Comparison of ENCODE assay signal across 29 mouse cellular contexts in genomic region chr4:150307226-150307625, GRCm38 (mm10). TPM values are rescaled to one million over a fixed set of nuclear protein-coding genes. Genes with fewer than 3 reads are reported as not detected.
A peak's percentile ranks its signal among the peaks of the same experiment; 100 is the strongest.
DNase-seq lines count a peak whose midpoint lies in the region; ATAC-seq and TF ChIP-seq lines count a peak whose summit lies in the region.
"Had no signal": no experiment of that assay in that cellular context is flagged by ENCODE, and none has a peak within 500 bp of the region (broad histone marks: within the 10 kb centered on the region; RNA-seq: fewer than 3 reads in every experiment).

No protein-coding gene starts in this region.

- 0 out of 2 replicates have a peak overlapping the region, but pooled peaks have one; percentile 15 for H3K27ac ChIP-seq in heart, embryonic 15.5 days
- 0 out of 2 replicates have a peak overlapping the region, but pooled peaks have one; percentile 39 for H3K27ac ChIP-seq in lung, embryonic 15.5 days
- H3K27ac ChIP-seq in lung, postnatal 0 days (ENCODE audit: low read length) = no peak overlapping the region
- peak overlapping the region; percentile 67; the same call in 1 of the 2 replicates for H3K27ac ChIP-seq in stomach, embryonic 15.5 days
- H3K27ac ChIP-seq in embryonic facial prominence, embryonic 10.5 days (replicated peaks) = no peak overlapping the region
- H3K27ac ChIP-seq: forebrain, embryonic 13.5 days; hindbrain, embryonic 10.5 days; hindbrain, embryonic 15.5 days; kidney, postnatal 0 days; limb, embryonic 10.5 days; limb, embryonic 15.5 days; liver, embryonic 15.5 days; midbrain, embryonic 10.5 days; midbrain, embryonic 15.5 days; neural tube, embryonic 15.5 days had no signal

- 100% methylated on average over 1 of the region's 1 CpGs for WGBS in heart, embryonic 15.5 days
- 82% methylated on average over 1 of the region's 1 CpGs for WGBS in lung, embryonic 15.5 days
- 71% methylated on average over 1 of the region's 1 CpGs for WGBS in lung, postnatal 0 days
- 89% methylated on average over 1 of the region's 1 CpGs for WGBS in stomach, embryonic 15.5 days
- 100% methylated on average over 1 of the region's 1 CpGs for WGBS in embryonic facial prominence, embryonic 10.5 days

- H3K4me2 ChIP-seq in heart, embryonic 15.5 days = no peak overlapping the region
- no peak overlapping the region for H3K4me2 ChIP-seq in lung, embryonic 15.5 days
- no peak overlapping the region for H3K4me2 ChIP-seq in lung, postnatal 0 days (replicated peaks; ENCODE audit: low read depth, low read length)
- 0 out of 2 replicates have a peak overlapping the region, but pooled peaks have one; percentile 16 for H3K4me2 ChIP-seq in stomach, embryonic 15.5 days
- H3K4me2 ChIP-seq: forebrain, embryonic 13.5 days; hindbrain, embryonic 15.5 days; limb, embryonic 15.5 days; liver, embryonic 15.5 days; midbrain, embryonic 15.5 days; neural tube, embryonic 15.5 days had no signal

- no peaks in the 10 kb centered on the region for H3K27me3 ChIP-seq in heart, embryonic 15.5 days
- no peaks in the 10 kb centered on the region for H3K27me3 ChIP-seq in lung, embryonic 15.5 days
- H3K27me3 ChIP-seq in lung, postnatal 0 days (replicated peaks; ENCODE audit: insufficient read depth, low read length) = no peaks in the 10 kb centered on the region
- no peaks in the 10 kb centered on the region for H3K27me3 ChIP-seq in stomach, embryonic 15.5 days (replicated peaks)
- H3K27me3 ChIP-seq in embryonic facial prominence, embryonic 10.5 days (replicated peaks; ENCODE audit: low read depth, poor library complexity, severe bottlenecking) = no peaks in the 10 kb centered on the region
- H3K27me3 ChIP-seq: forebrain, embryonic 13.5 days; hindbrain, embryonic 15.5 days; limb, embryonic 15.5 days; liver, embryonic 15.5 days; midbrain, embryonic 15.5 days; neural tube, embryonic 15.5 days had no signal

- no peak for ATAC-seq in heart, embryonic 15.5 days (replicated peaks; ENCODE audit: insufficient number of reproducible peaks, insufficient read depth, low FRiP score, low read depth)
- ATAC-seq in lung, embryonic 15.5 days (ENCODE audit: borderline replicate concordance, extremely low read depth, low FRiP score, low TSS enrichment) = no peak
- ATAC-seq in lung, postnatal 0 days = no peak
- ATAC-seq in stomach, embryonic 15.5 days (ENCODE audit: insufficient read depth, low FRiP score, low read depth) = no peak
- ATAC-seq: forebrain, embryonic 13.5 days; inflammation-experienced regulatory T-cells, adult 6 months; midbrain, embryonic 15.5 days had no signal

- no peak overlapping the region for H3K4me3 ChIP-seq in heart, embryonic 15.5 days
- H3K4me3 ChIP-seq in lung, embryonic 15.5 days = no peak overlapping the region
- H3K4me3 ChIP-seq in lung, postnatal 0 days (ENCODE audit: low read depth, low read length) = no peak overlapping the region
- H3K4me3 ChIP-seq in stomach, embryonic 15.5 days (replicated peaks) = no peak overlapping the region
- no peak overlapping the region for H3K4me3 ChIP-seq in embryonic facial prominence, embryonic 10.5 days
- H3K4me3 ChIP-seq: forebrain, embryonic 13.5 days; hindbrain, embryonic 10.5 days; hindbrain, embryonic 15.5 days; limb, embryonic 10.5 days; limb, embryonic 15.5 days; liver, embryonic 15.5 days; midbrain, embryonic 10.5 days; midbrain, embryonic 15.5 days; neural tube, embryonic 15.5 days had no signal

- no peak for TF ChIP-seq EP300 in lung, postnatal 0 days (IDR thresholded peaks at IDR 0.05)

- H3K9me3 ChIP-seq in heart, embryonic 15.5 days (replicated peaks) = no peaks in the 10 kb centered on the region
- no peaks in the 10 kb centered on the region for H3K9me3 ChIP-seq in lung, embryonic 15.5 days
- H3K9me3 ChIP-seq in lung, postnatal 0 days (ENCODE audit: low read length) = no peaks in the 10 kb centered on the region
- H3K9me3 ChIP-seq in stomach, embryonic 15.5 days = no peaks in the 10 kb centered on the region
- H3K9me3 ChIP-seq in embryonic facial prominence, embryonic 10.5 days = no peaks in the 10 kb centered on the region
- H3K9me3 ChIP-seq: forebrain, embryonic 13.5 days; hindbrain, embryonic 10.5 days; hindbrain, embryonic 15.5 days; limb, embryonic 10.5 days; limb, embryonic 15.5 days; liver, embryonic 15.5 days; midbrain, embryonic 10.5 days; midbrain, embryonic 15.5 days; neural tube, embryonic 15.5 days had no signal

- intact Hi-C loops in heart, postnatal 14 days (cut with DNase I) = no loop called here

- H3K4me1 ChIP-seq in heart, embryonic 15.5 days (replicated peaks) = peaks cover 61% of the 10 kb centered on the region
- peaks cover 45% of the 10 kb centered on the region for H3K4me1 ChIP-seq in lung, embryonic 15.5 days
- 0 out of 2 replicates have a peak, but pooled peaks cover 7% of the 10 kb centered on the region for H3K4me1 ChIP-seq in lung, postnatal 0 days (ENCODE audit: insufficient read depth, low read depth, low read length)
- H3K4me1 ChIP-seq in stomach, embryonic 15.5 days = peaks cover 5% of the 10 kb centered on the region
- H3K4me1 ChIP-seq in embryonic facial prominence, embryonic 10.5 days = peaks cover 16% of the 10 kb centered on the region
- H3K4me1 ChIP-seq: liver, embryonic 15.5 days had no signal

- H3K9ac ChIP-seq in heart, embryonic 15.5 days = no peak overlapping the region
- H3K9ac ChIP-seq in lung, embryonic 15.5 days = no peak overlapping the region
- no peak overlapping the region for H3K9ac ChIP-seq in lung, postnatal 0 days (replicated peaks; ENCODE audit: low read depth)
- H3K9ac ChIP-seq in stomach, embryonic 15.5 days = no peak overlapping the region
- H3K9ac ChIP-seq: forebrain, embryonic 13.5 days; hindbrain, embryonic 15.5 days; limb, embryonic 15.5 days; liver, embryonic 15.5 days; midbrain, embryonic 15.5 days; neural tube, embryonic 15.5 days had no signal

- no peak for TF ChIP-seq CTCF in lung, postnatal 0 days (IDR thresholded peaks at IDR 0.05)

- H3K36me3 ChIP-seq in heart, embryonic 15.5 days = no peaks in the 10 kb centered on the region
- H3K36me3 ChIP-seq in lung, embryonic 15.5 days = no peaks in the 10 kb centered on the region
- H3K36me3 ChIP-seq in lung, postnatal 0 days (ENCODE audit: insufficient read depth, low read length) = no peaks in the 10 kb centered on the region
- no peaks in the 10 kb centered on the region for H3K36me3 ChIP-seq in stomach, embryonic 15.5 days
- H3K36me3 ChIP-seq in embryonic facial prominence, embryonic 10.5 days (replicated peaks) = peaks cover 7% of the 10 kb centered on the region; the same call in 1 of the 2 replicates
- H3K36me3 ChIP-seq: hindbrain, embryonic 15.5 days; limb, embryonic 15.5 days; liver, embryonic 15.5 days; midbrain, embryonic 10.5 days; midbrain, embryonic 15.5 days; neural tube, embryonic 15.5 days had no signal

- DNase-seq in heart, postnatal 14 days = no peak
- no peak for DNase-seq in lung, postnatal 0 days (ENCODE audit: low spot score)
- no peak for DNase-seq in embryonic facial prominence, embryonic 10.5 days (ENCODE audit: low spot score)
- DNase-seq: adrenal gland, adult 2 months; B cell, adult 2 months; cerebellum, adult 2 months; cerebellum, postnatal 14 days; gastrocnemius, postnatal 36 days; heart, postnatal 10 days; kidney, adult 8-10 months; kidney, postnatal 4 days; layer of hippocampus, adult 9-11 months; retina, postnatal 1 day; right cerebral cortex, postnatal 14 days; thymus, postnatal 4 days had no signal

RNA-seq across cellular contexts. Expression of gene Rere, which starts 25.8 kb away (rescaled TPM):
- 17.6 and 26.1 TPM in 2 replicates for polyA plus RNA-seq in heart, embryonic 15.5 days (2015; fragmentation: Nextera tagmentation; extraction: Ambion mirVana)
- total RNA-seq in heart, postnatal 14 days (2021) = 10 to 100 TPM; 52.5 to 62.6 TPM
- 25.8 and 31.9 TPM in 2 replicates for polyA plus RNA-seq in lung, embryonic 15.5 days (2015; fragmentation: Nextera tagmentation; extraction: Ambion mirVana)
- 15.7 and 16.0 TPM in 2 replicates for polyA plus RNA-seq in lung, postnatal 0 days (2015; fragmentation: Nextera tagmentation; extraction: Ambion mirVana)
- polyA plus RNA-seq in stomach, embryonic 15.5 days (2015; fragmentation: Nextera tagmentation; extraction: Ambion mirVana) = 23.7 and 33.3 TPM in 2 replicates
- 26.1 and 31.4 TPM in 2 replicates for polyA plus RNA-seq in embryonic facial prominence, embryonic 10.5 days (2016; fragmentation: Nextera tagmentation; extraction: Ambion mirVana)

Comparison
In these comparisons a context has a peak if more than half of its experiments do, and no peak if none do; other contexts are left out.
1. H3K27ac ChIP-seq: peak in heart, embryonic 15.5 days (single experiment), lung, embryonic 15.5 days (single experiment) and stomach, embryonic 15.5 days (single experiment); none in lung, postnatal 0 days (single experiment) and embryonic facial prominence, embryonic 10.5 days (single experiment).